Mouse (Mus musculus) ES-E14 (cell line): ENCODE data around the gene Emp1. TPM values are rescaled to one million over a fixed set of nuclear protein-coding genes. Genes with fewer than 3 reads are reported as not detected.

Experiments
- DNase-seq: peaks from one replicate; pipeline ENCODE4 v3.0.0-alpha.2; 2013; ENCODE audit warnings: low read depth, low spot score
- H3K27ac ChIP-seq: 2 replicates; pipeline ENCODE4 v1.5.1; 2012; ENCODE audit warnings: low read depth, mild to moderate bottlenecking, low read length, moderate library complexity, mixed read lengths; ENCODE audit not compliant: poor library complexity, insufficient read depth, severe bottlenecking
- H3K36me3 ChIP-seq: 2 replicates; pipeline ENCODE4 v1.6.1; 2012; ENCODE audit warnings: mild to moderate bottlenecking, low read length, moderate library complexity, mixed read lengths; ENCODE audit not compliant: control insufficient read depth, poor library complexity, insufficient read depth, severe bottlenecking
- H3K4me1 ChIP-seq, 2 experiments: fragments of 150-350 bp in 1 of 2; sonication (generic) in 1 of 2; 2 replicates each; pipeline ENCODE4 v1.6.1; 2012; ENCODE audit warnings: low read length in 2 of 2, mild to moderate bottlenecking in 1 of 2, mixed read lengths in 1 of 2; ENCODE audit not compliant: control insufficient read depth in 2 of 2, insufficient read depth in 2 of 2, poor library complexity in 1 of 2
- H3K4me3 ChIP-seq, 2 experiments: fragments of 150-350 bp in 1 of 2; sonication (generic) in 1 of 2; 2 replicates each; pipeline ENCODE4 v1.5.1; 2012; ENCODE audit warnings: low read length in 2 of 2, low read depth in 1 of 2, mild to moderate bottlenecking in 1 of 2, mixed read lengths in 1 of 2; ENCODE audit not compliant: insufficient read depth in 1 of 2, poor library complexity in 1 of 2, severe bottlenecking in 1 of 2
- H3K9ac ChIP-seq: 2 replicates; pipeline ENCODE4 v1.6.1; 2012; ENCODE audit warnings: low read depth, mild to moderate bottlenecking, low read length, mixed read lengths; ENCODE audit not compliant: poor library complexity, insufficient read depth, severe bottlenecking
- H3K9me3 ChIP-seq: fragments of 150-350 bp; sonication (generic); 2 replicates; pipeline ENCODE4 v1.6.1; 2012; ENCODE audit warnings: low read depth, mild to moderate bottlenecking, low read length; ENCODE audit not compliant: control insufficient read depth, insufficient read depth
- CHD2 ChIP-seq: IDR thresholded peaks from 2 replicates; pipeline ENCODE4 v1.6.1; 2014; ENCODE audit warnings: mild to moderate bottlenecking, low read depth, low read length, inconsistent platforms
- HCFC1 ChIP-seq: IDR thresholded peaks from 2 replicates; pipeline ENCODE4 v1.6.1; 2012; ENCODE audit warnings: low read length, inconsistent platforms, borderline replicate concordance; ENCODE audit not compliant: insufficient read depth
- MAFK ChIP-seq: IDR thresholded peaks from 2 replicates; pipeline ENCODE4 v1.6.1; 2014; ENCODE audit warnings: mild to moderate bottlenecking, low read depth, low read length, inconsistent platforms; ENCODE audit not compliant: insufficient read depth
- ZC3H11A ChIP-seq: IDR thresholded peaks from 2 replicates; pipeline ENCODE4 v1.6.1; 2012; ENCODE audit warnings: low read depth, mild to moderate bottlenecking, inconsistent platforms, low read length, borderline replicate concordance
- ZNF384 ChIP-seq: IDR thresholded peaks from 2 replicates; pipeline ENCODE4 v1.6.1; 2012; ENCODE audit warnings: low read depth, low read length, inconsistent platforms
- in situ Hi-C, 2 experiments: fragments of 600-800 bp; cut with MboI; formaldehyde crosslinking; loops; one replicate each; pipeline ENCODE4 v1.15.1; 2025; ENCODE audit warnings: low sequenced_read_pairs in 2 of 2, inconsistent platforms in 1 of 2; ENCODE audit not compliant: unreplicated experiment in 2 of 2
- total RNA-seq: library from RNA; depleted of rRNA; stranded (reverse); fragments of 300-350 nt; gene quantifications from 2 replicates; pipeline ENCODE4 v1.2.3, GENCODE M21; 2012

Emp1 gene
- total RNA-seq, 1 experiment: 61.3 TPM

DNA sequence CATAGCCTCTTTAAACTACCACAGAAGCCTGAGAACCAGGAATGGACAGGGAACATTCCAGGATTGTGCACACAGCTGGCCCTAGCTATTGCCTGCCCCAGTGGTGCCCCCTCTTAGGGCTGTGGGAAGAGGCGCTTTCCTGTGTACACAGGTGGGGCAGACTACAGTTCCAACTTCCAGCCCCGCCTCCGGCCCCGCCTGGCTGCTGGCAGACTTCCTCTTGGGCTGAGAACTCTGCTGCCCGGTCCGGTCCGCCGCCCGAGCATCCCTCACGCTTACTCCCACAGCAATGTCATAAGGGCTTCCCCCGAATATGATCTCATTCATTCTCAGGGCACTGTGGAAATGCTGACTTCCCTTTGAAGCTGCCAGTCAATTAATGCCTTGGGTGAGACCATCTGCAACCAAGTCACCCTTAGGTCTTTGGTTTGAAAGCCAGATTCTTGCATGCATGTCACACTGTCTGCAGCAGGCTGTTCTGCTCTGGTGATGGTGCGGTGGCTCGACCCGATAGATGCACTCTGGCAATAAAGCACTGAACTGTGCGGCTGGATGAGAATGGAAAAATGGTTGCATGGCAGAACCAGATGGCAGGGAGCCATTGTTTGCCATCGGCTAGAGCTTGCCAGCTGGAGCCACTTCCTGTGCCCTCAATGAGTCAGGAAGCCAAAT is 38.9 kb upstream of the Emp1 start:
- in situ Hi-C loops: no loop called here

DNA sequence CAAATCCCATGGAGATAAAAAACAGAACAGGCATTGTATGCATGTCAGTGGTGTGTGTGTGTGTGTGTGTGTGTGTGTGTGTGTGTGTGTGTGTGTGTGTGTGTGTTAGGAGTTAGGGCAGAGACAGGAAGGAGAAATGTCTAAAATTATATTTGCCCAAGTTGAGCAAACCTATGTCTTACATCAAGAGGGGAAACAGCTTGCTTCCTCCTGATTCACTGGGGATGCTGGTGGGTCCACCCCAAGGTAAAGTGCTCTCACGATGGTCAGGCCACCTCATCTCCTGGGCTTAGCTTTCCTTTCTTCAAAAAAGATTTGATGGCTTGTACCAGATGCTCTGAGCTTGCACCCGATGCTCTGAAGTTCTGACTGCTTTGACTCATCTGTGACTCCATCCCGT is 38.2 kb upstream of the Emp1 start:
- H3K36me3 ChIP-seq: no peaks in the 10 kb centered on the region
- TF ChIP-seq ZC3H11A: no peak
- no peak for TF ChIP-seq CHD2
- no peak for TF ChIP-seq MAFK
- no peak for TF ChIP-seq ZNF384
- TF ChIP-seq HCFC1: no peak

More for the DNA sequence above, 38.9 kb upstream of the Emp1 start:
- Histone ChIP-seq H3K9ac (0 out of 2 replicates have a peak overlapping the region, but pooled peaks have one; percentile 17), H3K4me3 (peak overlapping the region in 1 of 2 experiments; percentile 10; a peak in 2 of 4 replicates), H3K9me3 (no peaks in the 10 kb centered on the region), H3K27ac (no peak overlapping the region), H3K4me1 (peaks cover 8 to 10% of the 10 kb centered on the region in 2 experiments), H3K36me3 (no peaks in the 10 kb centered on the region)
- no peak for DNase-seq
- TF ChIP-seq CHD2: no peak
- TF ChIP-seq ZNF384: no peak
- TF ChIP-seq ZC3H11A: no peak
- TF ChIP-seq MAFK: no peak
- TF ChIP-seq HCFC1: no peak

GRCm38 (mm10) chr6:135324686-135325300 is 37.6 kb upstream of the Emp1 start:
- H3K4me1 ChIP-seq: peaks cover 8 to 10% of the 10 kb centered on the region in 2 experiments
- in situ Hi-C loops: no loop called here

More for the DNA sequence above, 38.2 kb upstream of the Emp1 start:
- Histone ChIP-seq H3K9me3 (no peaks in the 10 kb centered on the region), H3K27ac (no peak overlapping the region), H3K4me1 (peaks cover 8 to 10% of the 10 kb centered on the region in 2 experiments), H3K4me3 (no peak overlapping the region), H3K9ac (no peak overlapping the region)
- no peak for DNase-seq
- in situ Hi-C loops: no loop called here

DNA sequence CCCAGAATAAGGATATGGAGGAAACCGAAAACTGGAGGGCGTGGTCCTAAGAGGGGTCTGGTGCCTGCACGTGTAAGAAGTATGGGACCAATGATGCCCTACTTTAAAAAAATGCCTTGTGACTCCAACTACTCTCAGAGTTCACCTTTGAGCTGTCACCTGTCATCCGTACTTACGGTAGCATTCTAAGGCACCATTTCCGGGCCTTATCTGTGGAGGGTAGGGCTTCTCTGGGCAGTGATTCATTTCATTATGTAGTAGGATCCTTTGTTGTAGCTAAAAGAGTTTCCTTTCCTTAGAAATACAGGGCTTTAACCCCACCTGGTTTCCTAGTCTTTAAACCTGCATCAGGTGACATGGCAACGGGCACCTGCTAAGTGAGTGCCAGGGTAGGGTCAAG is 35.5 kb upstream of the Emp1 start:
- no peak for TF ChIP-seq MAFK
- TF ChIP-seq ZNF384: no peak
- TF ChIP-seq HCFC1: no peak
- TF ChIP-seq CHD2: no peak
- no peaks in the 10 kb centered on the region for H3K36me3 ChIP-seq

More at GRCm38 (mm10) chr6:135324686-135325300, 37.6 kb upstream of the Emp1 start:
- Histone ChIP-seq H3K9me3 (no peaks in the 10 kb centered on the region), H3K36me3 (no peaks in the 10 kb centered on the region), H3K4me3 (no peak overlapping the region), H3K9ac (no peak overlapping the region), H3K27ac (no peak overlapping the region)
- DNase-seq: no peak
- TF ChIP-seq CHD2 (no peak), MAFK (no peak), HCFC1 (no peak), ZC3H11A (no peak), ZNF384 (no peak)

More for the DNA sequence above, 35.5 kb upstream of the Emp1 start:
- Histone ChIP-seq H3K4me1 (peaks cover 8 to 10% of the 10 kb centered on the region in 2 experiments), H3K27ac (no peak overlapping the region), H3K9me3 (no peaks in the 10 kb centered on the region), H3K4me3 (no peak overlapping the region), H3K9ac (no peak overlapping the region)
- no peak for DNase-seq
- in situ Hi-C loops: no loop called here
